Mouse (Mus musculus): ENCODE measurements at regions not wholly inside any gene's neighbourhood (a gene's known extent, or its start where the extent isn't known, plus 50 kb on each side); places are given as distances from the start of the nearest gene placed in this dataset.

DNA sequence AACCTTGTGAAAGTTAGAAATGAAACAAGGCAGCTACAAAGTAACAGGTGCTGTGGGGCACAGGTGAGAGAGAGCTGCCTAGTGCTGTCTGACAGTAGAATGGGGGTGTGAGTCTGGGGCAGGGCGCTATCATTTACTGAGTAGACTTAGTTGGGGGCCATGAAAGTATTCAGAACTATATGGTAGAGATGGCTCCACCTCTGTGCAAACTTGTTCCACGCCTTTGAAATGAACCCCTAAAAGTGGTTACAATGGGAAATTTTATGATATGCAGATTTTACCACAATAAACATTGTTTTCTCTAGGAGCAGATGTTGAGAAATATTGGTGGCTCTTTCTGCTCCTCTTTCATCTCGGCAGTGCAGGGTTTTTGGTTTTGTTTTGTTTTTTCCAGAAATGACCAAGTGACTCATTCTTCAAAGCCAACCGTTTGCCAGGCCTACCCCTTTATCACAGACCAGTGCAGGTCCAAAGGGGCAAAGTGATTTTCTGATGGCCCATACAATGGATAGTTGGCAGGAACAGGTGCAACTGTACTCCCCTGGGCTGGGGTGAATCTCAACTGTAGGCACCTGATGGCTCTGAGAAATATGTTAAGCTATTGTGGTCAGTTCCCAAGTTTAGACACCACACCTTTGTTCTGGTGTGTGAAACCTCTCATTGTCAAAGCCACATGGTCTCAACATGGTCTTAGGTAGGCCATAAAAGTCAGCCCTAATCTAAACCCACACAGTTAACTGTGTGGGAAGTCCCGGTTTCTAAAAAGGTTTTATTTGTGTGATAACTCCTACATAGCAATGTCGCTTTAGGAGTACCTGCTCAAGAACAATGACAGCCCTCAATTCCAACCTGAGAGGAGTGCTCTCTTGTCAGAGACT is 77.2 kb downstream of the Ets2 start:
- 76% methylated on average over 6 of the region's 6 CpGs for WGBS
- H3K4me3 ChIP-seq, result no peak overlapping the region
- H3K9ac ChIP-seq, result no peak overlapping the region
- no peaks in the 10 kb centered on the region for H3K36me3 ChIP-seq
- no peaks in the 10 kb centered on the region for H3K27me3 ChIP-seq
- H3K9me3 ChIP-seq, result no peaks in the 10 kb centered on the region
- no peak overlapping the region for H3K27ac ChIP-seq
- peaks cover 10% of the 10 kb centered on the region; the same call in 1 of the 2 replicates for H3K4me1 ChIP-seq
- no peak for ATAC-seq (ENCODE audit: borderline replicate concordance, extremely low read depth, low FRiP score, low TSS enrichment)
- H3K4me2 ChIP-seq, result no peak overlapping the region

DNA sequence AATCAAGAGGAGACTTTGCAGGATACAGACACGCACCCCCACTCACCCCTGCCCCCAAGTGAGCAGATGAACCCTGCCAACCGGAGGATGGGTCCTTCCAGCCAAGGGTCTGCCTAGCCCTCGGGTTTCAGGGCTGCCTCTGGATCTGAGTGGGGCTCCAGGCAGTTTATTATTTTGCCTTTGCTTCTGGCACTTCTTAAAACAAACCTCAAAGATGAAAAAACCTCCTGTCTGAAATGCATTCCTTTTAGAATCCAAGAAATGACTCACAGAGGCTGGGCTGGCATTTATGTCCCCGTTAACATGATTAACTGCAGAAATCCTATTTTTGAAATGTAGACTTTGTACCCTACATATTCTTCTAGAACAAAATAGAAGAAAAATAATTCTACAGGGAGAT is 76.3 kb downstream of the Ets2 start:
- Histone ChIP-seq H3K9ac (no peak overlapping the region), H3K36me3 (no peaks in the 10 kb centered on the region), H3K4me2 (no peak overlapping the region), H3K27ac (0 out of 2 replicates have a peak overlapping the region, but pooled peaks have one; percentile 16), H3K4me3 (no peak overlapping the region), H3K4me1 (peaks cover 10% of the 10 kb centered on the region; the same call in 1 of the 2 replicates), H3K27me3 (no peaks in the 10 kb centered on the region), H3K9me3 (no peaks in the 10 kb centered on the region)
- WGBS, result 52% methylated on average over 4 of the region's 4 CpGs
- no peak for ATAC-seq (ENCODE audit: borderline replicate concordance, extremely low read depth, low FRiP score, low TSS enrichment)

DNA sequence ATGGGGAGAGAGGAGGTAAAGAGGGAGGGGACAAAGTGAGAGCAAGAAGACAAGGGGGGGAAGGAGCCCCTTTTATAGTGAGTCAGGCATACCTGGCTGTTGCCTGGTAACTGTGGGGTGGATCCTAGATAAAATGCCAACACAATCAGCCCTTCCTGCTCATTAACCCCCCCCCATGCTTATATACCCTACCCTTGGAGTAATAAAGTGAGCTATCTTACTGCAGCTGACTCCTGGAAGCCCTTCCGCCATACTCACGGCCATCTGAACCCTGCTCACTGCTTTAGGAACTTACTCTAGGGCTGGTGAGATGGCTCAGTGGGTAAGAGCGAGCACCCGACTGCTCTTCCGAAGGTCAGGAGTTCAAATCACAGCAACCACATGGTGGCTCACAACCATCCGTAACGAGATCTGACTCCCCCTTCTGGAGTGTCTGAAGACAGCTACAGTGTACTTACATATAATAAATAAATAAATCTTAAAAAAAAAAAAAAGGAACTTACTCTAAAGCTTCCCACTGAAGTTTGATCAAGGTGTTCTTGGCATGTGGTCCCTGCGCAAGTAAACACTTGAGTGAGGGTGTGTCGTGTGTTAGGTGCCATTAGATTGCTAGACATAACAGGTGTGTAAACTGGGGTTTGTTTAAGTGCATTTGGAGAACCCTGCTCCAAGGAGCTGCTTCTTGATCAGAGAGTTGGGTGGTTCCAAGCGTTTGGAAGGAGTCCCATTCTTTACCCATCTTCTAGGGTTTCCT is 74.9 kb downstream of the Ets2 start:
- Histone ChIP-seq H3K4me2 (no peak overlapping the region), H3K4me3 (no peak overlapping the region), H3K36me3 (no peaks in the 10 kb centered on the region), H3K27me3 (no peaks in the 10 kb centered on the region), H3K27ac (no peak overlapping the region), H3K9ac (no peak overlapping the region), H3K4me1 (peaks cover 10% of the 10 kb centered on the region; the same call in 1 of the 2 replicates), H3K9me3 (no peaks in the 10 kb centered on the region)
- ATAC-seq (ENCODE audit: borderline replicate concordance, extremely low read depth, low FRiP score, low TSS enrichment), result peak; percentile 44; the same call in 1 of the 2 replicates
- 75% methylated on average over 10 of the region's 10 CpGs for WGBS

DNA sequence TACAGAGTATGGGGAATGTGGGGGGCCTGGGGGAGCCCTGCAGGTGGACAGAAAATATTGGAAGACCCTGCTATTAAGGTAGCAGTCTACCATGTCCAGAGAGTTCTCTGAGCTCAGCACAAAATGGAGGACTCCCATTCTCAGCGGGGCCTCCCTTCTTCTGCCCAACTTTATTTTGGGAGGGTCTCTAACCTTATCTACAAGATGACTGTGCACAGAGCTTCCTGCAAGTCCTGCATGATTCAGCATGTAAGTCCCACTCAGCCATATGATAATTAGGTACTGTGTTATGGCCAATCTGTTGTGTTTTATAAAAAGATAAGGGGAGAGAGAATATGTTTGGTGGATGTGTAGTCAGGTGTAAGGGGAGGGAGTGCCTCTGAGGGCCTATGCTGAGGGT is 74.1 kb downstream of the Ets2 start:
- Histone ChIP-seq H3K27me3 (no peaks in the 10 kb centered on the region), H3K27ac (no peak overlapping the region), H3K4me3 (no peak overlapping the region), H3K9me3 (no peaks in the 10 kb centered on the region), H3K4me2 (no peak overlapping the region), H3K36me3 (no peaks in the 10 kb centered on the region), H3K9ac (no peak overlapping the region), H3K4me1 (peaks cover 13% of the 10 kb centered on the region; the same call in 1 of the 2 replicates)
- WGBS, result 88% methylated on average over 1 of the region's 1 CpGs
- no peak for ATAC-seq (ENCODE audit: borderline replicate concordance, extremely low read depth, low FRiP score, low TSS enrichment)

- Histone ChIP-seq H3K4me3 (no peak overlapping the region), H3K36me3 (no peaks in the 10 kb centered on the region), H3K27me3 (no peaks in the 10 kb centered on the region), H3K9ac (no peak overlapping the region), H3K4me2 (no peak overlapping the region), H3K4me1 (peaks cover 19% of the 10 kb centered on the region), H3K9me3 (no peaks in the 10 kb centered on the region), H3K27ac (no peak overlapping the region)
- ATAC-seq (ENCODE audit: borderline replicate concordance, extremely low read depth, low FRiP score, low TSS enrichment), result no peak
- WGBS, result 74% methylated on average over 5 of the region's 5 CpGs
Measured at GRCm38 (mm10) chr16:95775361-95775760, 73.5 kb downstream of the Ets2 start.

- Histone ChIP-seq H3K27me3 (no peaks in the 10 kb centered on the region), H3K4me3 (no peak overlapping the region), H3K36me3 (no peaks in the 10 kb centered on the region), H3K9me3 (no peaks in the 10 kb centered on the region), H3K4me2 (no peak overlapping the region), H3K9ac (no peak overlapping the region), H3K4me1 (peaks cover 32% of the 10 kb centered on the region), H3K27ac (no peak overlapping the region)
- WGBS, result 85% methylated on average over 3 of the region's 3 CpGs
- no peak for ATAC-seq (ENCODE audit: borderline replicate concordance, extremely low read depth, low FRiP score, low TSS enrichment)
Measured at GRCm38 (mm10) chr16:95773151-95773550, 71.3 kb downstream of the Ets2 start.
